Mouse (Mus musculus): ENCODE data around the gene Edil3. TPM values are rescaled to one million over a fixed set of nuclear protein-coding genes. Genes with fewer than 3 reads are reported as not detected.

Gene Edil3
- 10 to 100 TPM; 70.3 to 73.0 TPM for total RNA-seq (2021)

GRCm38 (mm10) chr13:88821440-88822331 lies at the start of gene Edil3:
Edil3 (plus strand) TSS chr13:88821472.
- DNase-seq = peak; percentile 55 to 56

GRCm38 (mm10) chr13:88799186-88799585 lies 22.1 kb upstream of the Edil3 start:
- DNase-seq = no peak

GRCm38 (mm10) chr13:88801006-88801405 lies 20.3 kb upstream of the Edil3 start:
- DNase-seq = no peak

GRCm38 (mm10) chr13:88805838-88806237 lies 15.4 kb upstream of the Edil3 start:
- no peak for DNase-seq

- no peak for DNase-seq
Observed at GRCm38 (mm10) chr13:88806269-88806668, 15.0 kb upstream of the Edil3 start.

- DNase-seq = no peak
Observed at GRCm38 (mm10) chr13:88810097-88810496, 11.2 kb upstream of the Edil3 start.

- peak; percentile 5 to 17 for DNase-seq
Observed at GRCm38 (mm10) chr13:88820686-88821308, 475 bp upstream of the Edil3 start.

GRCm38 (mm10) chr13:88822332-88822895 lies 1.1 kb downstream of the Edil3 start:
- DNase-seq = peak in 1 of 2 experiments; percentile 21

GRCm38 (mm10) chr13:88822976-88823521 lies 1.8 kb downstream of the Edil3 start:
- peak; percentile 15 to 34 for DNase-seq

- DNase-seq = peak; percentile 57 to 65
Observed at GRCm38 (mm10) chr13:88823522-88824419, 2.5 kb downstream of the Edil3 start.

- DNase-seq = peak; percentile 7 to 21
Observed at GRCm38 (mm10) chr13:88824441-88824840, 3.2 kb downstream of the Edil3 start.

GRCm38 (mm10) chr13:88828362-88828761 lies 7.1 kb downstream of the Edil3 start:
- no peak for DNase-seq

GRCm38 (mm10) chr13:88833732-88834131 lies 12.5 kb downstream of the Edil3 start:
- no peak for DNase-seq

GRCm38 (mm10) chr13:88849739-88850138 lies 28.5 kb downstream of the Edil3 start:
- DNase-seq = no peak

- DNase-seq = no peak
Observed at GRCm38 (mm10) chr13:88879960-88880359, 58.7 kb downstream of the Edil3 start.

- DNase-seq = no peak
Observed at GRCm38 (mm10) chr13:88890728-88891127, 69.5 kb downstream of the Edil3 start.

- no peak for DNase-seq
Observed at GRCm38 (mm10) chr13:88900046-88900445, 78.8 kb downstream of the Edil3 start.

GRCm38 (mm10) chr13:88907405-88907804 lies 86.1 kb downstream of the Edil3 start:
- no peak for DNase-seq

- DNase-seq = no peak
Observed at GRCm38 (mm10) chr13:88908187-88908586, 86.9 kb downstream of the Edil3 start.

- no peak for DNase-seq
Observed at GRCm38 (mm10) chr13:88916503-88916902, 95.2 kb downstream of the Edil3 start.

- DNase-seq = no peak
Observed at GRCm38 (mm10) chr13:88929626-88930025, 108.4 kb downstream of the Edil3 start.

- no peak for DNase-seq
Observed at GRCm38 (mm10) chr13:88938564-88938963, 117.3 kb downstream of the Edil3 start.

Measured in layer of hippocampus, postnatal 36 days (tissue).